Mouse (Mus musculus): Measurements from ENCODE around the gene Plcd1.

The Plcd1 gene

DNA sequence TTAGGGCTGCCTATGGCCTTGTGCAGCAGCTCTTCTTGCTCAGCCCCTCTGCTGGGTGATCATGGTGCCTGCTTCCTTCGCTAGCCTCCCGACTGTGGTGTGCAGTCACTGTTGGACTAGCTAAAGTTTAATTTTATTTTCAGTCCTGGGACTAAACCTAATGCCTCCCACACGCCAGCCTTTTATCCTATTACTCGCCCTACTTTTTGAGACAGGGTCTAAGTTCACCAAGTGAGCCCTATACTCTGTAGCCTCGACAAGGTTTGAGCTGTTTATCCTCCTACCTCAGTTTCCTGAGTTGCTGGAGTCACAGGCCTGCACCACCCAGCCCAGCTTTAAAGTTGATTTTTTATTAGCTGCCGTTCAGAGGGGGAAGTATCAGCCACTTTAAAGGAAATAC, 68.0 kb downstream of the Plcd1 start:
- DNase-seq (ENCODE audit: low spot score) = no peak

DNA sequence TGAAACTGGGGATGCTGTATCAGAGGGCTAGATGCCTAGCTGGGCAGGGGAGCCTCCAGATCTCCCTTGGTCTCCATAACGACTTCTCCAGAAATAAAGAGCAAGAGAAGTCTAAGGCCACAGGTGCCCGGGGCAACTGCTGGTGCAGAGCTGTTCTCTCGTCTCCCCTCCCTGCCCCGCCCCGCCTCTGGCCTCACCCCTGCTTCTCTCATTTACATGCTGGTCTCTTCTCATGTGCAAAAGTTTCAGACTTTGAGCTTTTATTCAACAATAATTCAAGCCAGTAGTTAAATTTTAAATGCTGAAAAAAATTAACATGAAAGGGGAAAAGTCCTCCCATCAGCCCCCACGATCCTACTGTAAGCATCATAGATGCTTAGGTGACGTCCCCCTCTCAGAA, 71.6 kb downstream of the Plcd1 start:
- DNase-seq (ENCODE audit: low spot score) = no peak
